Mouse (Mus musculus) kidney, embryonic 16.5 days (tissue): ENCODE results near the gene Tubd1. TPM values are rescaled to one million over a fixed set of nuclear protein-coding genes. Genes with fewer than 3 reads are reported as not detected.
A peak's percentile ranks its signal among the peaks of the same experiment; 100 is the strongest.

Experiments
- ATAC-seq: fragments of 200-750 bp; cut with Nextera tagmentation; 2 replicates; pipeline ENCODE4 v1.8.0; 2017; ENCODE audit warnings: moderate TSS enrichment; ENCODE audit not compliant: low FRiP score, low TSS enrichment
- H3K27ac ChIP-seq: fragments of 300-500 bp; sonication (generic); 2 replicates; pipeline ENCODE4 v1.5.1; 2014; ENCODE audit warnings: low read length
- H3K27me3 ChIP-seq: fragments of 300-500 bp; sonication (generic); 2 replicates; pipeline ENCODE4 v1.6.1; 2014; ENCODE audit warnings: low read length, control low read depth, mixed read lengths; ENCODE audit not compliant: insufficient read depth
- H3K36me3 ChIP-seq: fragments of 300-500 bp; sonication (generic); 2 replicates; pipeline ENCODE4 v1.6.1; 2014; ENCODE audit warnings: low read length, control low read depth, mixed read lengths; ENCODE audit not compliant: insufficient read depth
- H3K4me1 ChIP-seq: fragments of 300-500 bp; sonication (generic); 2 replicates; pipeline ENCODE4 v1.6.1; 2014; ENCODE audit warnings: low read length, control low read depth, mixed read lengths; ENCODE audit not compliant: insufficient read depth
- H3K4me2 ChIP-seq: fragments of 300-500 bp; sonication (generic); replicated peaks from 2 replicates; pipeline ENCODE4 v1.6.1; 2014; ENCODE audit warnings: low read depth, low read length
- H3K4me3 ChIP-seq: fragments of 300-500 bp; sonication (generic); 2 replicates; pipeline ENCODE4 v1.5.1; 2014; ENCODE audit warnings: mild to moderate bottlenecking, low read length
- H3K9ac ChIP-seq: fragments of 300-500 bp; sonication (generic); replicated peaks from 2 replicates; pipeline ENCODE4 v1.6.1; 2014; ENCODE audit warnings: low read length
- H3K9me3 ChIP-seq: fragments of 300-500 bp; sonication (generic); 2 replicates; pipeline ENCODE4 v1.6.1; 2016; ENCODE audit warnings: low read length, control low read depth
- WGBS: fragments of 180-500 bp; shearing (Covaris S2); extraction: QIAGEN DNeasy Blood & Tissue Kit; methylation state at CpG from one replicate; pipeline ENCODE4 v1.1.7; 2014; 5-methylcytosine and 5-hydroxymethylcytosine counted together
- polyA plus RNA-seq: library from polyadenylated mRNA; unstranded; fragments of >200 nt; fragmentation: Nextera tagmentation; extraction: Ambion mirVana; gene quantifications from 2 replicates; pipeline ENCODE4 v1.2.1, GENCODE M21; 2015

The Tubd1 gene
- polyA plus RNA-seq, 1 experiment from 2014 or later, result 13.6 TPM

GRCm38 (mm10) chr11:86594188-86594876 lies 49.5 kb downstream of the Tubd1 start:
- Histone ChIP-seq H3K9me3 (no peaks in the 10 kb centered on the region), H3K9ac (no peak overlapping the region), H3K4me3 (no peak overlapping the region), H3K4me1 (peaks cover 13% of the 10 kb centered on the region), H3K4me2 (no peak overlapping the region), H3K36me3 (no peaks in the 10 kb centered on the region), H3K27ac (no peak overlapping the region), H3K27me3 (no peaks in the 10 kb centered on the region)
- WGBS, result 80% methylated on average over 6 of the region's 6 CpGs
- ATAC-seq, result no peak

- Histone ChIP-seq H3K9me3 (no peaks in the 10 kb centered on the region), H3K9ac (no peak overlapping the region), H3K4me1 (peaks cover 13% of the 10 kb centered on the region), H3K27ac (no peak overlapping the region), H3K4me3 (no peak overlapping the region), H3K4me2 (no peak overlapping the region), H3K36me3 (no peaks in the 10 kb centered on the region), H3K27me3 (no peaks in the 10 kb centered on the region)
- no peak for ATAC-seq
- WGBS, result 95% methylated on average over 6 of the region's 6 CpGs
Observed at GRCm38 (mm10) chr11:86595366-86595765, 50.6 kb downstream of the Tubd1 start.

- H3K9me3 ChIP-seq, result no peaks in the 10 kb centered on the region
- no peak overlapping the region for H3K27ac ChIP-seq
- no peaks in the 10 kb centered on the region for H3K36me3 ChIP-seq
- ATAC-seq, result no peak
- peaks cover 13% of the 10 kb centered on the region for H3K4me1 ChIP-seq
- no peaks in the 10 kb centered on the region for H3K27me3 ChIP-seq
- H3K9ac ChIP-seq, result no peak overlapping the region
- no peak overlapping the region for H3K4me2 ChIP-seq
- WGBS, result 82% methylated on average over 7 of the region's 7 CpGs
- H3K4me3 ChIP-seq, result no peak overlapping the region
Observed at GRCm38 (mm10) chr11:86596187-86596960, 51.6 kb downstream of the Tubd1 start.

GRCm38 (mm10) chr11:86596976-86597375 lies 52.2 kb downstream of the Tubd1 start:
- H3K27me3 ChIP-seq, result no peaks in the 10 kb centered on the region
- 90% methylated on average over 3 of the region's 3 CpGs for WGBS
- no peaks in the 10 kb centered on the region for H3K9me3 ChIP-seq
- H3K27ac ChIP-seq, result no peak overlapping the region
- H3K36me3 ChIP-seq, result no peaks in the 10 kb centered on the region
- ATAC-seq, result no peak
- no peak overlapping the region for H3K4me2 ChIP-seq
- no peak overlapping the region for H3K9ac ChIP-seq
- H3K4me1 ChIP-seq, result peaks cover 13% of the 10 kb centered on the region
- no peak overlapping the region for H3K4me3 ChIP-seq

GRCm38 (mm10) chr11:86598154-86598553 lies 53.4 kb downstream of the Tubd1 start:
- no peaks in the 10 kb centered on the region for H3K9me3 ChIP-seq
- no peaks in the 10 kb centered on the region for H3K27me3 ChIP-seq
- H3K27ac ChIP-seq, result no peak overlapping the region
- H3K4me3 ChIP-seq, result no peak overlapping the region
- H3K9ac ChIP-seq, result no peak overlapping the region
- no peaks in the 10 kb centered on the region for H3K36me3 ChIP-seq
- H3K4me1 ChIP-seq, result peaks cover 10% of the 10 kb centered on the region
- no peak for ATAC-seq
- 88% methylated on average over 5 of the region's 5 CpGs for WGBS
- H3K4me2 ChIP-seq, result no peak overlapping the region

- Histone ChIP-seq H3K4me1 (peaks cover 6% of the 10 kb centered on the region; the same call in 1 of the 2 replicates), H3K4me3 (no peak overlapping the region), H3K9me3 (no peaks in the 10 kb centered on the region), H3K27me3 (no peaks in the 10 kb centered on the region), H3K9ac (no peak overlapping the region), H3K36me3 (no peaks in the 10 kb centered on the region), H3K27ac (no peak overlapping the region), H3K4me2 (no peak overlapping the region)
- no peak for ATAC-seq
- 80% methylated on average over 1 of the region's 1 CpGs for WGBS
Observed at GRCm38 (mm10) chr11:86598572-86598971, 53.8 kb downstream of the Tubd1 start.

GRCm38 (mm10) chr11:86599378-86600208 lies 54.8 kb downstream of the Tubd1 start:
- 75% methylated on average over 4 of the region's 4 CpGs for WGBS
- ATAC-seq, result 0 out of 2 replicates have a peak, but pooled peaks have one; percentile 35
- no peaks in the 10 kb centered on the region for H3K4me1 ChIP-seq
- no peak overlapping the region for H3K9ac ChIP-seq
- H3K9me3 ChIP-seq, result no peaks in the 10 kb centered on the region
- H3K4me2 ChIP-seq, result no peak overlapping the region
- H3K27me3 ChIP-seq, result no peaks in the 10 kb centered on the region
- no peaks in the 10 kb centered on the region for H3K36me3 ChIP-seq
- no peak overlapping the region for H3K4me3 ChIP-seq
- no peak overlapping the region for H3K27ac ChIP-seq

GRCm38 (mm10) chr11:86600209-86600557 lies 55.4 kb downstream of the Tubd1 start:
- Histone ChIP-seq H3K27me3 (no peaks in the 10 kb centered on the region), H3K9me3 (no peaks in the 10 kb centered on the region), H3K4me2 (no peak overlapping the region), H3K27ac (no peak overlapping the region), H3K4me1 (no peaks in the 10 kb centered on the region), H3K36me3 (no peaks in the 10 kb centered on the region), H3K4me3 (no peak overlapping the region), H3K9ac (no peak overlapping the region)
- WGBS, result 83% methylated on average over 7 of the region's 7 CpGs
- ATAC-seq, result no peak

GRCm38 (mm10) chr11:86602116-86602515 lies 57.3 kb downstream of the Tubd1 start:
- ATAC-seq, result no peak
- Histone ChIP-seq H3K4me3 (no peak overlapping the region), H3K27ac (no peak overlapping the region), H3K9me3 (no peaks in the 10 kb centered on the region), H3K36me3 (no peaks in the 10 kb centered on the region; the same call in 1 of the 2 replicates), H3K4me2 (no peak overlapping the region), H3K27me3 (no peaks in the 10 kb centered on the region), H3K9ac (no peak overlapping the region), H3K4me1 (no peaks in the 10 kb centered on the region)
- WGBS, result 40% methylated on average over 3 of the region's 3 CpGs
